In the genomic region with DNA sequence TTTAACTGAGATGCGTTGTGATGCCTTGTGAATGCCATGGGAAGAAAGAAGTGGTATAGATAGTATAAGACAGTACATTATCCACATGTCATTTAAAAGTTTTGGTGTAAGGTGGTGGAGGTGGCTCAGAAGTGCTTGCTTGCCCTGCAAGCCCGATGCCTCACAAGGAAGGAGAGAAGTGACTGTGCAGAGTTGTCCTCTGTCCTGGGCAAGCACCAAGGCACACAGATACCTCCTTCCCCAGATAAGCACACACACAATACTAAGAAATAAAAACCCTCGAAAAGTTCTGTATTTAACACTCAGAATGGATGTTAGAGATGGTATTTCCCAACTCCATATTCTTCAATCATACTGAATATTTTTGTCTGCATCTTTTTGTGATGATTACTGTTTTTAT, we compare ENCODE assay signal across 20 mouse cellular contexts. TPM values are rescaled to one million over a fixed set of nuclear protein-coding genes. Genes with fewer than 3 reads are reported as not detected.
A peak's percentile ranks its signal among the peaks of the same experiment; 100 is the strongest.
DNase-seq lines count a peak whose midpoint lies in the region; ATAC-seq and TF ChIP-seq lines count a peak whose summit lies in the region.
"Had no signal": no experiment of that assay in that cellular context is flagged by ENCODE, and none has a peak within 500 bp of the region (broad histone marks: within the 10 kb centered on the region; RNA-seq: fewer than 3 reads in every experiment).

No protein-coding gene starts in this region.

- WGBS in liver, embryonic 12.5 days (ENCODE audit: insufficient replicate concordance) = 48% methylated on average over 3 of the region's 3 CpGs
- WGBS in liver, postnatal 0 days (ENCODE audit: insufficient replicate concordance) = 51% methylated on average over 3 of the region's 3 CpGs

- TF ChIP-seq CTCF in liver, postnatal 0 days (IDR thresholded peaks at IDR 0.05; ENCODE audit: low read depth) = no peak

- no peak for ATAC-seq in megakaryocyte, adult 5-6 weeks (ENCODE audit: poor library complexity, severe bottlenecking)
- peak; percentile 79 for ATAC-seq in liver, embryonic 12.5 days
- 0 out of 2 replicates have a peak, but pooled peaks have one; percentile 45 for ATAC-seq in liver, postnatal 0 days
- ATAC-seq in monocyte, adult 5-6 weeks (replicated peaks; ENCODE audit: insufficient number of reproducible peaks, low FRiP score, low TSS enrichment, poor library complexity, severe bottlenecking) = no peak
- ATAC-seq: forebrain, embryonic 15.5 days had no signal

- peaks cover 58% of the 10 kb centered on the region for H3K4me1 ChIP-seq in megakaryocyte, embryonic 14.5 days
- peaks cover 46% of the 10 kb centered on the region for H3K4me1 ChIP-seq in liver, embryonic 12.5 days
- peaks cover 4% of the 10 kb centered on the region; the same call in 1 of the 2 replicates for H3K4me1 ChIP-seq in liver, postnatal 0 days (ENCODE audit: insufficient read depth)

- no peak for TF ChIP-seq EP300 in liver, postnatal 0 days (IDR thresholded peaks at IDR 0.05; ENCODE audit: low read depth)

- no peak overlapping the region for H3K9ac ChIP-seq in liver, embryonic 12.5 days
- no peak overlapping the region for H3K9ac ChIP-seq in liver, postnatal 0 days (replicated peaks)
- H3K9ac ChIP-seq: embryonic facial prominence, embryonic 15.5 days; forebrain, embryonic 15.5 days; heart, embryonic 12.5 days; hindbrain, embryonic 14.5 days had no signal

- H3K27ac ChIP-seq in liver, embryonic 12.5 days = peak overlapping the region; percentile 43
- H3K27ac ChIP-seq in liver, postnatal 0 days (ENCODE audit: low read depth) = no peak overlapping the region
- H3K27ac ChIP-seq: embryonic facial prominence, embryonic 15.5 days; forebrain, embryonic 10.5 days; forebrain, embryonic 15.5 days; hindbrain, embryonic 10.5 days; hindbrain, embryonic 14.5 days had no signal

- peaks cover 8% of the 10 kb centered on the region; the same call in 1 of the 2 replicates for H3K9me3 ChIP-seq in megakaryocyte, embryonic 14.5 days
- H3K9me3 ChIP-seq in liver, embryonic 12.5 days (replicated peaks) = no peaks in the 10 kb centered on the region
- H3K9me3 ChIP-seq in liver, postnatal 0 days (ENCODE audit: low read length) = no peaks in the 10 kb centered on the region
- H3K9me3 ChIP-seq: embryonic facial prominence, embryonic 15.5 days; forebrain, embryonic 10.5 days; forebrain, embryonic 15.5 days; heart, embryonic 12.5 days had no signal

- no peaks in the 10 kb centered on the region for H3K27me3 ChIP-seq in megakaryocyte, embryonic 14.5 days (replicated peaks)
- no peaks in the 10 kb centered on the region for H3K27me3 ChIP-seq in liver, embryonic 12.5 days (replicated peaks)
- H3K27me3 ChIP-seq in liver, postnatal 0 days (ENCODE audit: insufficient read depth, low read length) = no peaks in the 10 kb centered on the region
- H3K27me3 ChIP-seq: CH12.LX; embryonic facial prominence, embryonic 15.5 days; forebrain, embryonic 15.5 days; heart, embryonic 12.5 days had no signal

- DNase-seq in liver, postnatal 0 days = no peak
- no peak for DNase-seq in spleen, postnatal 36 days (ENCODE audit: low spot score in 2 of 2)
- DNase-seq in cerebellum, postnatal 36 days = no peak
- DNase-seq: adrenal gland, postnatal 10 days; cerebellum, adult 2 months; cerebellum, postnatal 10 days; embryo, embryonic 11 days; gastrocnemius, postnatal 10 days had no signal

- peaks cover 42% of the 10 kb centered on the region for H3K36me3 ChIP-seq in megakaryocyte, embryonic 14.5 days (replicated peaks; ENCODE audit: low read length)
- H3K36me3 ChIP-seq in liver, embryonic 12.5 days = peaks cover 11% of the 10 kb centered on the region; the same call in 1 of the 2 replicates
- H3K36me3 ChIP-seq in liver, postnatal 0 days (replicated peaks; ENCODE audit: insufficient read depth, low read length) = peaks cover 2% of the 10 kb centered on the region; the same call in 1 of the 2 replicates
- H3K36me3 ChIP-seq: forebrain, embryonic 15.5 days had no signal

- no peak overlapping the region for H3K4me2 ChIP-seq in liver, embryonic 12.5 days
- no peak overlapping the region for H3K4me2 ChIP-seq in liver, postnatal 0 days (ENCODE audit: low read depth, low read length)
- H3K4me2 ChIP-seq: embryonic facial prominence, embryonic 15.5 days; forebrain, embryonic 15.5 days; heart, embryonic 12.5 days; hindbrain, embryonic 14.5 days had no signal

- H3K4me3 ChIP-seq in megakaryocyte, embryonic 14.5 days (replicated peaks) = peak overlapping the region; percentile 35
- no peak overlapping the region for H3K4me3 ChIP-seq in liver, embryonic 12.5 days
- H3K4me3 ChIP-seq in liver, postnatal 0 days (ENCODE audit: low read depth, low read length) = no peak overlapping the region
- H3K4me3 ChIP-seq: embryonic facial prominence, embryonic 15.5 days; erythroblast, embryonic 14.5 days; forebrain, embryonic 10.5 days; forebrain, embryonic 15.5 days; heart, embryonic 12.5 days; hindbrain, embryonic 10.5 days had no signal

RNA-seq across cellular contexts. Expression of a gene that starts 39.3 kb away (rescaled TPM):
- polyA plus RNA-seq in megakaryocyte, embryonic 14.5 days (2012; ENCODE audit: insufficient read depth, low replicate concordance) = 1.5 and 9.5 TPM in 2 replicates
- 28.9 and 33.6 TPM in 2 replicates for total RNA-seq in megakaryocyte, adult 5-6 weeks (2015)
- total RNA-seq in megakaryocyte, adult 5-6 weeks (2017) = 13.8 and 14.0 TPM in 2 replicates
- polyA plus RNA-seq in liver, embryonic 12.5 days (2016; fragmentation: Nextera tagmentation; extraction: Ambion mirVana) = 28.6 and 29.6 TPM in 2 replicates
- polyA plus RNA-seq in liver, postnatal 0 days (2015; fragmentation: Nextera tagmentation; extraction: Ambion mirVana) = 10.8 and 11.0 TPM in 2 replicates
- total RNA-seq in monocyte, adult 5-6 weeks (2017) = 12.3 to 36.6 TPM (median 17.9 TPM) in 3 replicates

RNA-seq across cellular contexts. Expression of a gene that starts 39.5 kb away (rescaled TPM):
- polyA plus RNA-seq in megakaryocyte, embryonic 14.5 days (2012; ENCODE audit: insufficient read depth, low replicate concordance) = 0.27 TPM in 1 of 2 replicates, not detected in the other
- total RNA-seq in megakaryocyte, adult 5-6 weeks (2015) = 3.5 and 7.1 TPM in 2 replicates
- 3.9 TPM in 2 replicates for total RNA-seq in megakaryocyte, adult 5-6 weeks (2017)
- polyA plus RNA-seq in liver, embryonic 12.5 days (2016; fragmentation: Nextera tagmentation; extraction: Ambion mirVana) = 3.5 and 4.6 TPM in 2 replicates
- polyA plus RNA-seq in liver, postnatal 0 days (2015; fragmentation: Nextera tagmentation; extraction: Ambion mirVana) = 1.0 and 1.2 TPM in 2 replicates
- total RNA-seq in monocyte, adult 5-6 weeks (2017) = 0.53 to 3.9 TPM (median 1.6 TPM) in 3 replicates

Comparison
In these comparisons a context has a peak if more than half of its experiments do, and no peak if none do; other contexts are left out.
1. ATAC-seq: peak in liver, embryonic 12.5 days (single experiment) and liver, postnatal 0 days (single experiment); none in megakaryocyte, adult 5-6 weeks (single experiment) and monocyte, adult 5-6 weeks (single experiment).